Mouse (Mus musculus) retina, embryonic 14.5 days (tissue): ENCODE data around the gene Ercc6l2.

Source experiments
- DNase-seq: peaks from one replicate; pipeline ENCODE4 v3.0.0-alpha.2; 2015; ENCODE audit warnings: low spot score

Ercc6l2 gene

GRCm38 (mm10) chr13:63814746-63815681, at the start of gene Ercc6l2:
Gene Ercc6l2 (plus strand): TSS chr13:63815240.
- peak; percentile 96 for DNase-seq

DNA sequence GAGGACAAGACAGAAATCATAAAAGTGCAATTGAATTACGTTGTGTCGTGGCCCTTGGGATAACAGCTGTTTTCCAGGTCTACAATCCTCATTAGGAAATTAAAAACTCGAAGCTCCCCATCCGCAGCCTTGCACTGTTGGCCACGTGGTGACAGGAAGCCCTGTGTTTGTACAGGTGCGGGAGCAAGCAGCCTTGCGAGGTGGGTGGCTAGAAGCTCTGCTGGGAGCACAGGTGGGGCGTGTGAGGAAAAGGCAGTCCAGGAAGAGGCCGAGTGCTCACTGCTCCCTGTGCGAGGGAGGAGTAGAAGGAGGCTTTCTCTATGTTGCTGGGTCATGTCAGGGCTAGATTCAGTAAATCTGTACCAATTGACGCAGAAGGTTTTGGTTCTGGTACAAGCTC, 49.0 kb upstream of the Ercc6l2 start:
- DNase-seq, result no peak

- no peak for DNase-seq
Measured at GRCm38 (mm10) chr13:63771009-63771408, 44.0 kb upstream of the Ercc6l2 start.

DNA sequence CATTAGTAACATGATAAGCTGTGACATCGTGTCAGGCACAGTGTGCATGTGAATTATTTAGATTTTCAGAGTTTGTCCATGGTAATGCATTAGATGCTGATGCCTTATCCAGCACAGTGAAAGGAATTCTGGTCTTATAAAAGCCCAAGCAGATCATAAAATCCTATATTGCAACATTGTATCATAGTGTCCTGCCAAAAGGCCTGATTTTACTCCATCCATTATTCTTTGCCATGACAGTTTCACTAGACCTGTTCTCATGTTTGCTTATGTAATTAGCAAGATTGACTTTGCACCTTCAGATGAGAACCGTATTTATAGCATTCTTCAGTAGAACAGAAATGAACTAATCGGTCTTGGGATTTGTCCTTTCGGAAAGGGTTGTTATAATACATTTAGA, 36.1 kb upstream of the Ercc6l2 start:
- no peak for DNase-seq

DNA sequence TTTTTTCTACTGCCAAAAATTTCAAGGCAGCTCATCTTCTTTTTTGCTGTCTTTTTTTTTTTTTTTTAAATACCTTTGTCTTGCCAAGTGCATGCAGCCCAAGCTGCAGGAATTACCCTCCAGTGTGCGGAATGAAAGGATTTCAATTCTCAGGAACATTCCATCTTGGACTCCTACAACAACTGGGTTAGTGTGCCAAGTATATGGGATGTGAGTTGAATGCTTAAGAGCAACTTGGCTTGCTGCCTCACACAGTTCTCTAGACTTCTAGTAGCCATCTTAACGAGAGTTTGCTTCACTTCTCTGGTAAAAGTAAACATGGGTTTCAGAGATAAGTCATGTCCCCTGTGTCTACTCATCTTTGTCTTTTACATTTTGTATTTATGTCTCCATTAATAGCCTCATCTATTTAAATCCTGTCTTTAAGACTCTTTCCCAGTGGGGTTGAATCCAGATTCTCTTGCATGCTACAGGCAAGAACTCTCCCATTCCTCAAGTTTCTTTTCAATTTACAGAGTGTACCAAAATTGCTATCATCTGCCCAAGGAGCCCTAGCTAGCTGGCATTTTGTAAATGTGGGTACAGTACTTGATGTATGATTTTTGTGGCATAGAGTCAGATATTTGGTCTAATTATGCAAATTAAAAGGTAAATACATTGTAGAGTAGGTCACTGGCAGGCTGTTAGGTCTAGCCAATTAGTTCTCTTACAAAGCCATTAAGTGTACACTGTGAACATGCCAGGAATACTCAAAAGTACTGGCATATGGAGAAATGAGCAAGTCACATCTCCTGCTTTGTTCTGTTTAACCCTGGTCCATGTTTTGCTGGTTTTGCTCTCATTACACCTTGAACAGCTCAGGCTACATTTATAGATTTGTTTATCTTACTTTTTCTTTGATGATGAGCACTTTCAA, 35.4 kb upstream of the Ercc6l2 start:
- DNase-seq, result no peak

DNA sequence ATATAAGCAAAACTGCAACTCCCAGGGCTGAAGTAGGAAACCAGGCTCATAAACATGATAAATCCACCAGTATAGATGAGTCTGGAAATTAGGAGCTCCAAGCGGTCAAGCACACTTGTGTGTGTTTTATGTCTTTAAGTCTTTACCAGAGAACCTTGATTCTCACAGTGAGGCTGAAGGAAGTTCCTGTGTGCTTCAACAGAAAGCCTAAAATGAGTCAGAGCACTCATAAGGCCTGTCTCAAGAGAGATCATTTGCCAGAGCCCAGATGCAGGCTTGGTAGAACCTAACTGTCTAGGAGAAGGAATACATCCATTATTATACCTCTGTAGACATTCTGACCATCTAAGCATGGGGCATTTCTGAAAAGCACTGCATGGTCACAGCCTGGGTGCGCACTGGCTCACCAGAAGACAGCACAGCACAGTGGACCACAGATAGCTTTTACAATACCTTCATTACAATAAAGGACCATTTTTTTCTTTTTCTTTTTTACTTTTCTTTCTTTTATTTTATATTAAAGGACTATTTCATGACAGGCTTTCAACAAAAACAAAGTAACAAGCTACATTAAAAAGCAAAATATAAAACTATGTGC, 22.7 kb upstream of the Ercc6l2 start:
- no peak for DNase-seq

- DNase-seq, result no peak
Measured at GRCm38 (mm10) chr13:63793345-63794308, 21.4 kb upstream of the Ercc6l2 start.

DNA sequence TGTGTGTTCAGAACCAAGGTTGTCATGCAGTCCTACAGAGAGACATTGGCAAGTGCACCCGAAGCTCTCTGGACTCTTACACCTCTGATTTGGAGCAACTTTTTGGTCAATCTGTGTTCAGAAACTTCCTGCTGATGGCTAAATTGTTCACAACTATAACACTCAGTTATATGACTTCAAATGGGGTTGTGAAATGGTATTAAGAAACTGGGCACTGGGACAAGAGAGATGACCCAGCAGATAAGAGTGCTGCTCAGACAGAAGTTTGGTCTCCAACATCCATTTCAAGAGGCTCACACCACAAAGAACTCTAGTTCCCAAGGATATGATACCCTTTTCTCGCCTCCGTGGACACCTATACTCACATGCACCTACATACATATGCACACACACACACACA, 16.4 kb upstream of the Ercc6l2 start:
- DNase-seq, result no peak

DNA sequence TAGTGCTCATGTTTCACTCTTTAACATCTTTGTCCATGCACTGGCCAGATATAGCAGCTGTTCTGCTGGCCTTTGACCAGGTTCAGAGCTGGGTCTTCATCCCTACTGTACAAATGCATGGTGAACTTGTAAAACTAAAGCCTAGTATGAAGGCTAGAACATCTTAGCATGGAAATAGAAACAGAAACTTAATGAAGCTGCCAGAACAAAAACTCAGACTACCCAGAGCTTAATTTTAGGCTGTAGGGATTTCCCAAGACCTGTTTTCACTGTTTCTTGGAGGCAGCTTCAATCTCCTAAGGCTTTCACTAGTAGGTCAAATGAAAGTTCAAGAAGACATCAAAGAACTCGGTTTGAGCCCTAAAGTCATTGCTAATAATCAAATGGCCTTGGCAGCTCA, 15.1 kb upstream of the Ercc6l2 start:
- DNase-seq, result no peak

GRCm38 (mm10) chr13:63801289-63801688, 13.8 kb upstream of the Ercc6l2 start:
- no peak for DNase-seq

- no peak for DNase-seq
Measured at GRCm38 (mm10) chr13:63807233-63807632, 7.8 kb upstream of the Ercc6l2 start.

GRCm38 (mm10) chr13:63807979-63808378, 7.1 kb upstream of the Ercc6l2 start:
- no peak for DNase-seq

DNA sequence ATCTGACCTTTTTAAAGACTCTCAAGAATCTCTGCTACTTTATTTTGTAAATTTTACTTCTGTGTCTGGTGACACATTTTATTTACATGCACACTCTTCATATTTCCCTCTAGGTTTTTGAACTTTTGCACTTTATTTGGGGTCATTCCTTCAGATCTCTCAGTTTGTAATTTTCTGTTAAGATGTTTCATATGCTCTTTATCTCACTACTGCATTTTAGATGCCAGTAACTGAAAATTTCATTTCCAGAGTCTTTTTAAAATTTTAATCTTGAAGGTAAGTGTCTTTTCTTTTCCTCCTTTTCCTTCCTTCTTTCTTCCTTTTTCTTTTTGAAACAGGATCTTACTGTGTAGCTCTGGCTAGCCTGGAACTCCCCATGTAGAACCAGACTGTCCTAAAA, 3.6 kb upstream of the Ercc6l2 start:
- no peak for DNase-seq

DNA sequence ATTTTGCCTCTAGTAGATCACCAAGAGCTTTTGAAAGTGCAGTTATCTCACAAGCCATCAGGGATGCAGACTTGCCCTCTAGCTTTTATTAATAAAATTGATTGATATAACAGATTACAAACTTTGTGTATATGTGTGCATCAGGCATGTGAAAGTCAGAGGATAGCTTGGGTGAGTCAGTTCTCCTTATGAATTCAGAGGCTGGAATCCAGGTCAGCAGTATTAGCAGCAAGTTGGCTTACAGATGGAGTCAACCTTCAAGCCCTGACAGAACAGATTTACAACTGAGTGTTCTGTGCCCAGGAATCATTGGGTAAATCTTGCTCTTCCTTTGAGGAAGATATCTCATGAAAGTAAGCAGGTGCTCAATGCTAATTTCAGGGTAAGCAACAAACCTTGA, 891 bp downstream of the Ercc6l2 start:
- no peak for DNase-seq

DNA sequence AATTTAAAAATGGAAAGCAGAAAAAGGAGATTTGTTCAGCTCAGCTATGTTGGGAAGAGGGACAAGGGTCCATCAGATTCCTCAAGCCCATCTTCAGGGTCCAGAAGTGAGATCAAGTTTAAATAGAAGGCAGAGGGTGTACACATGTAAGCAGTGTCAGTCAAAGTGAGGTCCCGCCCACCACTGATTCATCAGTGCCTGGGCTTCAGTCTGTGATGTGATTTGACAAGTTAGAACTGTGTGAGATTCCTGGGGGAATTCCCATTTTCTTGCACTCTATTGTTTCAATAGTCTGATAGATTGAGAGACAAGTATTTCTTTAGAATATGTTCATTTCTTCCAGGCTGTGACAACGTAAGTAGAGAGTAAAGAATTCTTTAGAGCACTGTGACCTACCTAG, 30.7 kb downstream of the Ercc6l2 start:
- no peak for DNase-seq

DNA sequence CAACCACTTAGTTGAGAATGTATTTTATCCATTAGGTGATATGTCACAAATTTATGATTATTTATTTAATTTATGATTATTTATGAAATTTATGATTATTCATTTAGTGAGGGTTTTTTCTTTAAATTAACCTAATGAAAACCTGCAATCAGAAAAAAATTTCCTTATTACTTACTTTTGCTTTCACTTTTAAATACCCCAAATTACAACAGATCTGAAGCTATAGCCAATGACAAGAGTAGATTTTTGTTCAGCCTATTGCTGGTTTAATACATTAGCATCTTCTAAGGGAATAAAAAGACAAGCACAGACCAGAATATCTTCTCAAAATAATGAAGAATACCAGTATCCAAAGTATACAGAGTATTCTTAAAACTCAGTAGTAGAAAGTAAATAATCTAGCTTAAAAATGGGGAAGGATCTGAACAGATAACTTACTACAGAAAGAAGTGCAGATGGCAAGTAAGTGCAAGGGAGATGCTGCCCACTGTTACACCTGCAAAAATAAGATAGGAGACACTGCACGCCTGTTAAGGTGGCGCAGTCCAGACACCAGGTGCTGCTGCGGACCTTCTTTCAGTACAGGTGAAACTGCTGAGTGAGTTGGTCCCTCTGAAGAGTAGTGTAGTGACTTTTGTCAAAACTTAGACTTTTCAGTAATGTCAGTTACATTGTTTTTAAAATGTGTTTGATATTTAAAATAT, 35.4 kb downstream of the Ercc6l2 start:
- DNase-seq, result no peak

DNA sequence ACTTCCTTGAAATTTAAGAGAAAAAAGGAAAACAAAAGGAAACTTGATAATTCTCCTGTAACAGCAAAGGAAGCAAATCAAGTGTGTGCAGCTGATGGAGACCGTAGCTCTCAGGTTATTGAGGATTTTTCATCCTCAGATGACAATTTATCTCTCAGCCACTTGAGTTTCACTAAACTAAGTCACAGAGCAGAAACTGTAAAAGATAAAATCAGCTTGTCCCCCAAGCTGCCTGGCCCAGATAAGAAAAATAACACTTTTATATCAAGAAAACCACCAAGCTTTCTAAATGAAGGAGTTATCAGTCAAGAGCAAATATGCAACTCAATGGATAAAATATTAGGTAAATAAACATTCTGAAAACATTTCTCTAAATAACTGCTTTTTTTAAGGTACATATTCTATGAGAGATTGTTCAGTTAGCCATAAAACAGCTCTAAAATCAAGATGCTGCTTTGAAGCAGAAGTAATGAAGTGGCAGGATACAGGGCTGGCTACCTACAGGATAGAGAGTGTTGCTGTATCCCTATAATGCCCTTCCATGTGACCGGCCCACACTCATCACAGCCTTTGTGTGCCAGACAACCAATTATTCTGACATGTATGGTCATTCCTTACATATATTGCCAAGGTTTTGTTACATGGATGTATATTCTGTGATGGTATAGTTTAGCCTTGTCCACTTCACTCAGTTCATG, 57.7 kb downstream of the Ercc6l2 start:
- DNase-seq, result no peak

DNA sequence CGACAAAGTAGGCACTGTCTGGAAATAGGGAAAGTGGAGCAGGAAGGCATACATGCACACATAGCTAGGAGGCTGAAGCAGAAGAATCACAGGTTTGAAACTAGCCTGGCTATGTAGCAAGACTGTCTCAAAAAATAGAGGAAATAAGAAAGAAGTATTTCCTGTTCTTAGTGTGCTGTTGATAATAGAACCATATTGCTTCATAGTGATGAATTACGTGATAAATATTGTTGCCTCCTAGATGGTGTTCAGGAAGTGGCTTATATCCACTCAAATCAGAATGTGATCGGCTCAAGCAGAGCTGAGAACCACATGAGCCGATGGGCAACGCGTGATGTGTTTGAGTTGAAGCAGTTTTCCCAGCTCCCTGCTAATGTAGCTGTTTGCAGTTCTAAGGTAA, 62.1 kb downstream of the Ercc6l2 start:
- no peak for DNase-seq

GRCm38 (mm10) chr13:63879105-63879863, 64.2 kb downstream of the Ercc6l2 start:
- no peak for DNase-seq

DNA sequence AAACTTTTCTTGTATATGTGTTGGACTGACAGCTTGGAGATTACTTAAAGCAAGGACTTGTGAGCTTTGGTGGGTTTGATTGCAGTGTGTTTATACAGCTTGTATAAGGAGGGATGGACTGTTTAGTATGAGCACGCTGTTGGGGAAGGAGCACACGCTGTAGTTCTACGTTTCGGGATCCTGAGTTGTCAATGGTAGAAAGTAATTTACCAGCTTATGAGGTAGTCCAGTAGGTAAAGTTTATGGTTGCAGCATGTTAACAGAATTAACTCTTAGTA, 64.8 kb downstream of the Ercc6l2 start:
- no peak for DNase-seq
